Mouse (Mus musculus) cerebellum, postnatal 14 days (tissue): ENCODE results near the gene Btbd35f25.
"Not testable (repeated sequence)": the region's sequence is repeated elsewhere in the genome, so short reads cannot be mapped to it uniquely, and the experiment has no call there.

Experiments
- DNase-seq, 2 experiments: peaks; one replicate each; pipeline ENCODE4 v3.0.0; 2021; ENCODE audit warnings: mixed read lengths in 2 of 2

The Btbd35f25 gene

DNA sequence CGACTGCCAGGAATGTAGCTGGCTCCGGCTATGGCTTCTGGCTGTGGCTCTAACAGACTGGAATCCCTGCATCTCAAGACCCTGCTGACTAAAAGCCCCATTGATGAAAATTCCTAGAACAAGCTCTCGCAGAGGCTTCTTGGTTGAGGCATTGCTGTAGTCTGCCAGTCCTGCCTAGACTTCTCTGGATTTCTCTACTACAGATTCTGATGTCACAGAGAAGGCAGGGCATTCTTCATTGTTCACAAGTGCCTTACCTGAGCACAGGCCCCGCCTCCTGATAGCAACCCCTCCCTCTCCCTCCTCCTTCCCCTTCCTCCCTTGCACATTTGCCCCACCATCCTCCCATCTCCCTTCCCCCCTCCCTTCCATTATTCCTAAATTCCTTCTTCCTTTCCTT lies at the start of gene Btbd35f25:
TSS of gene Btbd35f25 (minus strand) at position 101 of the 400 bp plus-strand sequence.
- DNase-seq: not testable (repeated sequence)

DNA sequence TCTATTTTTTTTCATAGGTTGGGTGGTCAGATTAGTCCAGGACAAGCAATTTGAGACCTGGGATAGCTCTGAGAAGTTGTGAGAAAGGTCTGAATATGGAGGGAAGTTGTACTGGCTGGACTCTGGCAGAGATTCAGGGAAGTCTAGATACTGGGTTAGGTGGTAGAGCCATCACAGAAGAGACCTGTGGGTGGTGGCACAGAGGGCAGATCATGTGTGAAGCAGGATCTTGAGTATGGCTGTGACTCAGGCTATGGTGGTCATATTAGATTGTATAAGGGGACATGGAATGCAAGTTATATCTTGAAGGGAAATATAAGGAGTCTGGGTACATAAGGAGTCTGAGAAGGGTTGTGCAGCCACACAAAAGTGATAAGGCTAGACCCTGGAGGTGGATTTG lies 49.3 kb upstream of the Btbd35f25 start:
- DNase-seq: no peak

DNA sequence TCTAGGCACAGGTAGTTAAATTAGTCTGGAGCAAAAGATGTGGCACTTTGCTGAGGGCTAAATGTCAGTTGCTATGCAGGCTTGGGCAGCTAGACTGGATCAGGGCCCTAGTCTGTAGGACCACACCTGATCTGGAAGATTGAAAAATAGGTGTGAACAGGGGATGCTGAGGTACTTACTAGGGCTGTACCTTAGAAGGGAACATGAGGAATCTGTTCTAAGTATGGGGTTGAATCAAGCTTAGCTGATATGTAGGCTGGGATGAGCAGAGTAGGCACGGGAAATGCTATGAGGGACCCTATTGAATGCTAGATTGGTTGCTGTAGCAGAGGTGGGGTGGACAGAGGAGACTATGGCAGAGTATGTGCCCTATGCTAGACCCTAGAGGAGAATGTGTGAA lies 47.0 kb upstream of the Btbd35f25 start:
- no peak for DNase-seq

DNA sequence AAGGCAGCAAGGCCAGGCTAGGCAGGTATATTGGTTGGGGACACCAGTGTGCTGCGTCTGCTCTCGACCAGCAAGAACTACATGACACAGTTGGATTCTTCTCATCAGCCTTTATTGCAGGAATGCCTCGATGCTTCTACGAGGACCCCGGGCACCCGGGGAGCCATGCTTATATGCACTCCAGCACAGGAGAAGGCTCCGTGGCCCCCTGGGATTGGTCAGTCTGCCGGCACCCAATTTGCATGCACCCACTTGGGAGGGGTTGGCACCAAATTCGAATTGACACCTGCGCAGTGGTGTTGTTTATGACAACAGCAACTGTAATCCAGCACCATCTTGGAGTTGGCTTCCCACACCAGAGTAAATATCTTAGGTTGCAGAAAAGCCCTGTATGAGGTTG lies 28.1 kb upstream of the Btbd35f25 start:
- DNase-seq: no peak

DNA sequence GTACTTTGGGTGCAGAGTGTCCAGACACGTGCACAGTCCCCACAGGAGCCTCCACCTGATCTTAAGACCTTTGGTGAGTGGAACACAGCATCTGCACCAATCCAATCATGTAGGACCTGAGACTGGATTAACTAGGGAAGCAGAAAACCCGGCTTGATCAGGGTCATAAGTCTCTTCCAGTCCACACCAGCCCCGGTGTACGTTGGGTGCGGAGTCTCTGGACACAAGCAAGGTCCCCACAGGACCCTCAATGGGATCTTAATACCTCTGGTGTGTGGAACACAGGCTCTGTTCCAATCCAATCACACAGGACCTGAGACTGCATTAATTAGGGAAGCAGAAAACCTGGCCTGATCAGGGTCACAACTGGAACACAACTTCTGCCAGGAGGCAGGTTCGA lies 20.0 kb upstream of the Btbd35f25 start:
- DNase-seq: no peak
